Mouse (Mus musculus) c-Kit-negative CD71-positive TER-119-positive erythroid progenitor cells, embryonic 14.5 days (primary cell): Measurements from ENCODE around the gene Gdpd3.
"Not testable (repeated sequence)": the region's sequence is repeated elsewhere in the genome, so short reads cannot be mapped to it uniquely, and the experiment has no call there.

ENCODE experiments used
- DNase-seq: peaks from one replicate; pipeline ENCODE4 v3.0.0-alpha.2; 2013; ENCODE audit warnings: low read depth, low spot score

Gdpd3 gene

DNA sequence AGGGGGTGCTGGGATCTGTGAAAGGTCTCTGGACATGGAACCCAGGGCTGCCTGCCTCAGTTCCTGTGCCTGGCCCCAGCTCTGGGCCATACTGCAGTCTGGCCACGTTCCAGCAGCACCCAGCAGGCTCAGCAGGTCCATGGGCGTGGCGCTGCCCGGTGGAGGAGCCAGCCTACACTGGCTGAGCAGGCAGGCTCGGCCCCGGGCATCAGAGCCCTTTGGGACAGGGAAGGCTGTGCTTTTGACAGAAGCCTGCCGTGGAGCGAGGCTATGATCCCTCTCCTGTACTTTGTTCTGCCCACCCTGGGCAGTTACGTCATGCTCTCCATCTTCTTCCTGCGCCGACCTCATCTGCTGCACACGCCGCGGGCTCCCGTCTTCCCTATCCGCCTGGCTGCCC lies at the start of gene Gdpd3:
Gdpd3 (plus strand) TSS at position 134 of the 400 bp plus-strand sequence.
- DNase-seq: no peak

DNA sequence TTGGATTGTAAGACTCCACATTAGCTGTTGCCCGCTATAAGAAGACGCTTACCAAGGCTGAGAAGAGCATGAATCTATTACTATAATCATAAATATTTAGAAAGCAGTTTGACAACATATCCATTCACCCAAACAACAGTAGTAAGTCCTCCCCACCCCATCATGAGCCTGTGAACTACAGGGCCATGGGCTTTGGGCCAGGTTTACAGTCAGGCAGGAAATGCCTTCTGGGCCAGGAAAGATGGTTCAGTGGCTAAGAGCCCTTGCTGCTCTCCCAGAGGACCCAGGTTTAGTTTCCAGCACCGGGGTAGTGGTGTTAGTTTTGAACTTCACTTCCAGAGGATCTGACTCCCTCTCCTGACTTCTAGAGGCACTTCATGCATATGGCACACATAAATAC lies 48.6 kb upstream of the Gdpd3 start:
- DNase-seq: no peak

DNA sequence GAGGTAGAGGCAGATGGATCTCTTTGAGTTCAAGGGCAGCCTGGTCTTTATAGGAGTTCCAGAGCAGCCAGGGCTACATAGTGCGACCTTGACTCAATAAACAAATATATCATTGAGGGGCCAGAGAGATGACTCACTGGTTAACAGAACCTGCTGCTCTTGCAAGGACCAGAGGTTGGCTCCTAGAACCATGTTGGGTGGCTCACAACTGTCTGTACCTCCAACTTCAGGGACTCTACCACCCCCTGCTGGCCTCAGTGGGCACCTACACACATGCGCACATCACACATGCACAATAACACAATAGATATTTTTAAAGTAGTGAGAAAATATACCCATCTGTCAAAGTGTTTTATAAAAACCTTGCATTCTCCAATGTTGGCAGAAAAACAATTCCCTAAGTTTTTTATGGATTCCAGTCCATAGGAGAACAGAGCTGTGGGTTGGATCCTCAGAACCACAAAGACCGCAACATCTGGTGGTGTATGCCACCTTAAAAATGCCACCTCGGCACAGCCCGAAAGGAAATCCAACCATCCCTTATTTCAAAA lies 47.3 kb upstream of the Gdpd3 start:
- no peak for DNase-seq

DNA sequence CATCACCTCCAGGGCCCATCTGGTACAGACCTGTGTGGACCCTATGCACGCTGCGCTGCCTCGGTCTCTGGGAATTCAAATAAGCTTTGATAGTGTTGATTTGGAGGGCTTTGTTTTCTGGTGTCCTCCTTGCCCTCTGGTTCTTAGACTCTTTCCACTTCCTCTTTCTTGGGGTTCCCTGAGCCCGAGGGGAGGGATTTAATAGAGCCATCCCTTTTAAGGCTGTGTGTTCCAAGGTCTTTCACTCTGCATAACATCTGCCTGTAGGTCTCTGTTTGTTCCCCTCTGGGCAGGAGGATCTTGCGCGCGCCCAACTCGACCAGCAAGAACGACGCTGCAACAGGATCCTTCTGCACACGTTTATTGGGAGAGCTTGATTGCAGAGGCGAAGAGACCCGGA lies 44.5 kb upstream of the Gdpd3 start:
- DNase-seq: no peak

- DNase-seq: no peak
Observed at GRCm38 (mm10) chr7:126725077-126725476, 41.1 kb upstream of the Gdpd3 start.

GRCm38 (mm10) chr7:126725667-126726066 lies 40.5 kb upstream of the Gdpd3 start:
- DNase-seq: no peak

- DNase-seq: not testable (repeated sequence)
Observed at GRCm38 (mm10) chr7:126730256-126730789, 35.8 kb upstream of the Gdpd3 start.

GRCm38 (mm10) chr7:126736122-126736521 lies 30.0 kb upstream of the Gdpd3 start:
- DNase-seq: no peak

DNA sequence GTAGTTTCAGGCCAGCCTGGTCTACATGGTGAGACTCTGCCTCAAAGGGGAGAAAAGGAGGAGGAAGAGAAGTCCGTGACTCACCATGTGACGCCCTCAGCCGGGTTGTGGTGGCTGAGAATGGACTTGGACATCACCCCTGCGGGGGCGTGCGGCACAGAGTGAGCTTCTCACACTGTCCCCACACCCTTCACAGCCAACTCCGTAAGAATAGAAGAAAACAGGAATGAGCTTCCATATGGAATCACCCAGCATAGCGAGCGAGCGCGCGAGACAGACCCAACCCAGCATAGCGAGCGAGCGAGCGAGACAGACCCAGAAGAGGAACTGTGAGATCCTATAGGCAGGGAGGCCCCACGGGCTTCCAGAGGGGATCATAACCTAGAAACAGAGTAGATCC lies 26.6 kb upstream of the Gdpd3 start:
- DNase-seq: no peak

DNA sequence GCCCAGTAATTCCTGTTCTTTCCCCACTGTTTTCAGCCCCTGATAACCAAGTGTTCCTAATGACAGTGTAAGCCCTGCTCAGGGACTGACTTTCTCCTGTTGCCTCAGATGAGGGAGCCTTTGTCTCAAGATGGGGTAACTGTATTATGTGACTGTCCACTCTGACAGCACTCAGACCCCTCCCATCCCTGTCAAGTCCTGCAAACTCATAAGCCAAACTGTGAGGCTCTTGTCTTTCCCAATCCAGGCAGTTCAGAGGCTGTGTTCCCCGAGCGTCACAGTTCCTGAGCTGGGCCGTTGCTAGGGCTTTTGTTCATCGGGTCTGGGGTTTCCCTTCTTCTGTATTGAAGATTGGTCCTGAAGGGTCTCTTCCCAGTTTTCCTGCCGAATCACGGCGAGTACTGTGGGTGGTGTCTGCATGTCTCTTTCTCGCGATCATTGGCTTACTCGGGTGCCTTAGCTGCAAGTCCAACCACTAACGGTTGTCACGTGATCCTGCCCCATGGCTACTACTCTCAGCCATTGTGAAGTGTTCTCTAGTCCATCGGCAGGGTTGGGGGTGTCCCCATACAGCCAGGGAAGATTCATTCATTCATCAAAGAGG lies 25.9 kb upstream of the Gdpd3 start:
- DNase-seq: no peak

DNA sequence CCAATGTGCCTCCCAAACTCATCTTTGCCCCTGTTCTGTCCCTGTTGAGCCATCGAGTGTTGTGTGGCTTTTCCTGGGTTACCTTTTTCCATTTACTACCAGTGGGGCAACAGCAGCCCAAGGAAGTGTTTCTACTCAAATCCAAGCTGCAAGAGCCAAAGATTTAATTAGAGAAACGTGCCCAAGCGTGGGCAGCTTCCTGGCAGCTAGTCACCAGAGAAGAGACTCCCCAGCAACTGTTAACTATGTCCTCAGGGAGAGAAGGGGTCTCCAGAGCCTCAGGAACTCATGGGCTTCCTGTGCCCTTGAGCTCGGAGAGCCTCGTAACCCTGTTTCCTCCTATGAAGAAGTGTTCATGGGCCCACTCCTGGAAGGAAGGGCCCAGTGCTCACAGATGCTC lies 25.2 kb upstream of the Gdpd3 start:
- no peak for DNase-seq

DNA sequence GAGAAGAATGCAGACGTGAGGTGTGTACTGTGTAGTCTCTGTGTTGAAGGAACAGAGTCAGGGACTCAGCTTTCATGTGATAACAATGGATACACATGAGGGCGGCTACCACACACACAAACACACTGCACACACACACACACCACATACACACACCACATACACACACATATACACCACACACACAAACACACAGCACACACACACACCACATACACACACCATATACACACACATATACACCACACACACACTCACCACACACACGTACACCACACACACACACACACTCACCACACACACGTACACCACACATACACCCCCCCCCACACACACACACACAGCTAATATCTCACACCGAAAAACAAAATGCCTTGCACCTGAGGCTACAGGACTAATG lies 24.7 kb upstream of the Gdpd3 start:
- no peak for DNase-seq

DNA sequence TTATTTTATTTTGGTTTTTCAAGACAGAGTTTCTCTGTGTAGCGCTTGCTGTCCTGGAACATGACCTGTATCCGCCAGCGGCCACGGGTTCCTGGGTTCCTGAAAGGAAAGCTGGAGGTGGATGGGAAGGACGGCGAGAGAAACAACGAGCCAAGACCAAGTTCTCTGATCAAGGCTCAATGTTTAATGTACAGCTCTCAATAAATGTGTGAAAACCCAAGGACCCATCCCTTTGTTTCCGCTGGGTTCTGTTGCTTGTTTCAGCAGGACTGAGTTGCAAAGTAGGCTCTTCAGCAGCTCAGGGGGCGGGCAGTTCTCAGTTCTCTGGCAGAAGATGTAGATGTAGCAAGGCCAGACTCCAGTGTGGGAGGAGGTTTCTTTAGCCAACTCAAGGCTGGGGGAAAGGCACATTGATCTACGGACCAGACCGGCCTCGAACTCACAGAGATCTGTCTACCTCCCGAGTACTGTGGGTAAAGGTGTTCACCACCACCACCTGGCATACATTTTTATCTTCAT lies 24.1 kb upstream of the Gdpd3 start:
- DNase-seq: no peak

DNA sequence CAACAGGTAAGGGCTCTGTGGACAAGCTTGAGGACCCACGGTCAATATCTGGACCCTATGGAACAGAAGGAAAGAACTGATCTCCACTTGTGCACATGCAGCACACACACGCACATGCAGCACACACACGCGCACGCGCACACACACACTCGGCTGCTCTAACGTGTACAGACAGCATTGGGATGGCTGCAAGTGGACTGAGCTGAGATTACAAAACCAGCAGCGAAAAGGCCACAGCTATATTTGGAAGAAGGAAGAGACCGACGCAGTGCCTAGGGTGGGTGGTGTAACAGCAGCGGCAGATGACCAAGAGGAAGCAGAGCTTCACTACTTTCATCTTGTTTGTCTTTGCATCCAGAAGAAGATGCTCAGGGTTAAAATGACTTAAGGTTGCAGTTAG lies 20.1 kb upstream of the Gdpd3 start:
- no peak for DNase-seq

DNA sequence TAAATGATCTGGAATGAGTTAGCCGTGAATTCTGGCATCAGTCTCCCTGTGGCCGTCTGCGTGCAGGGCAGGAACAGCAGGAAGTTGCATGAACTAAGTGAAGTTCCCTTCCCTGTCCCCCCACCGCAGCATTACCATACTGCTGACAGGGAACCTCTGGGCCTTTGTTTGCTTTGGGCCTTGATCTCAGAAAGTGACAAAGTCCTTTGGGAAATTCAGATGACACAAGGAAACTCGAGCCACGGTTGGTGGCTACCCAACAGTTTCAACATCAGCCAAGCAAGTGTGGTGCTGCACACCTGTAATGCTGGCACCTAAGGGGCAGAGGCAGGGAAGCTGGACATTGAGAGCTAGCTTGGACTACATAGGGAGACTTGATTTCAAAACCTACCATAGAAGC lies 19.3 kb upstream of the Gdpd3 start:
- DNase-seq: no peak

DNA sequence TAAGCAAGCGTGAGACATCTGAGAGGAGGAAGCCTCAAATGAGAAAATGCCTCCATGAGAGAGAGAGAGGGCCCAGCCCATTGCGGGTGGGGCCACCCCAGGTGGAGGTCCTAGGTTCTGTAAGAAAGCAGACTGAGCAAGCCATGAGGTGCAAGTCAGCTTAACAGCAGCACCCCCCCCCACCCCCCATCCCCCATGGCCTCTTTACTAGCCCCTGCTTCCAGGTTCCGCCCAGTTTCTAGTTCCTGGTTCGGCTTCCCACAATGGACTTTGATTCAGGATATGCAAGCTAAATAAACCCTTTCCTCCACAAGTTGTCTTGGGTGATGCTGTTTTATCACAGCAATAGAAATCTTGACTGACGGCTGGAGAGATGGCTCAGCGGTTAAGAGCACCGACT lies 17.3 kb upstream of the Gdpd3 start:
- no peak for DNase-seq

DNA sequence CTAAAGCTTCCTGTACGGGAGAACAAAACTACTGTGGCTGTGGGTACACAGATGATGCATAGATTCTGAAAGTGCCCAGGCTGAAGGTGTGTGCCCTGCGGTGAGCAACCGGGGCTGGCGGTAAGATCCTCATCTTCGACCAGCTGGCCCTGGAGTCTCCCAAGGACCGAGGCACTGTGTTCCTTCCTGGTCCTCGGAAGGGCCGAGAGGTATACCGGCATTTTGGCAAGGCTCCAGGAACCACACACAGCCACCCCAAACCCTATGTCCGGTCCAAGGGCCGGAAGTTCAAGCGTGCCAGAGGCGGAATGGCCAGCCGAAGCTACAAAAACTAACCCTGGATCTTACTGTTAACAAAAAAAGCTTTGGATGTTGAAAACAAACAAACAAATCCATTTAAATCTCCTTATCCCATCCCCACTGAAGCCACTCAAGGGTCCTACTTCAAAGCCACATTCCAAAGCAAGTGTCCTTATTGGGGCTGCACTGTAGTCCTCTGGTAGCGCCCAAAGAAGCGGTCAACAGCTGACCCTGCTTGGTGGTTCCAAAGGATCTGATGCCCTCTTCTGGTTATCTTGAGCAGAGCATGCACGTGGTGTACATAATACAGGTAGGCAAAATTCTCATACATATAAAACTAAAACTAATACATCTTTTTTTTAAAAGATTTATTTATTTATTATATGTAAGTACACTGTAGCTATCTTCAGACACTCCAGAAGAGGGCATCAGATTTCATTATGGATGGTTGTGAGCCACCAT lies 16.4 kb upstream of the Gdpd3 start:
- no peak for DNase-seq

- DNase-seq: peak; percentile 73
Observed at GRCm38 (mm10) chr7:126754866-126755265, 11.3 kb upstream of the Gdpd3 start.

DNA sequence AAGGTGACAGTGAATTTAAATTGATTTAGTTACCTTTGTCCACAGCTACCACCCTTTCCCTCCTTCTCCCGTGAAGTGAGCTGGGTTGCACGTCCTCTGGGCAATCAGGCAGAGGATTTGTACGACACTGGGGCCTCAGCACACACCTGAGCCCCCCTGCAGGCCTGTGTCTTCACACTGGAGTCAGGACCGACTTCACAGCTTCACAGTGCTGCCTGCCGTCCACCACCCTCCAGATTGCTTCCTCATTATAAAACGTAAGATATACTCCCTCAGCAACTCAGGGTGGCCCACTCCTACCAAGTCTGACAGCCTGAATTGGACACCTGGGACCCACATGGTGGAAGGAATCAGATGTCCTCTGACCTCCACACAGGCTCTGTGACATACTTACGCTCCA lies 7.6 kb upstream of the Gdpd3 start:
- no peak for DNase-seq

- peak; percentile 82 for DNase-seq
Observed at GRCm38 (mm10) chr7:126759050-126759671, 7.0 kb upstream of the Gdpd3 start, which contains the start of gene Mapk3. Gene Mapk3, plus strand, starts transcription at chr7:126759601.

DNA sequence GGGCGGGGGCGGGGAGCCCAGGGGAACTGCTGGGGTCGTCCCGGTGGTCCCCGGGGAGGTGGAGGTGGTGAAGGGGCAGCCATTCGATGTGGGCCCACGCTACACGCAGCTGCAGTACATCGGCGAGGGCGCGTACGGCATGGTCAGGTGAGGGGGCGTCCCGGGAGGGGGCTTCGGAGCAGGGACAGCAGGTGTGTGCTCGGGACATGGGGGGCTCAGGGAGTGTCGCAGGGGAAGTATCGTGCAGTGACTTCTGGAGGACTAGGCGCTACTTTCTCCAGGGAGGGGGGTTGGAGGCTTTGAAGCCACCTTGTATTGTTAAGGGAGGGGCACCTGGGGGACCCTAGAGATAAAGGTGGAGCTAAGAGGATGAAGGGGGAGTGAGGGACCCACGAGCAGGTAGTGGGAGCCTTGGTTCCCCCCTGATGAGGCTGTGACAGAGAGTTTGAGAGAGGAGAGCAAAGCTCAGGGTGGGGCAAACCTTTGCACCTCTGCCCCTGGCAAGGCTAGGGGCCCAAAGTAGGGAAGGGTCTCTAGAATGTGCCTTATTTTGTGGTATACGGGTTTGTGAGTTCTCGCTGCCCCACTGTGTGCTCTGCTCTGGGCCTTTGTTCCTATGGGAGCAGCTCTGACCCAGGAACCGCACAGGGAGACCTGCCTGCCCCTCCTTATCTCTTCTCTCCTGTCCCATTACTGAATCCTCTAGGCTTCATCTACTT lies 6.3 kb upstream of the Gdpd3 start:
- DNase-seq: no peak
